Mouse (Mus musculus): ENCODE results near the gene Snx13.

The Snx13 gene

GRCm38 (mm10) chr12:35191698-35192425, 144.9 kb downstream of the Snx13 start:
- DNase-seq (ENCODE audit: low spot score in 2 of 2) = peak; percentile 67 to 78

GRCm38 (mm10) chr12:35192426-35192769, 145.4 kb downstream of the Snx13 start:
- DNase-seq (ENCODE audit: low spot score in 2 of 2) = no peak

Data from cerebellum, postnatal 4 days (tissue).